Mouse (Mus musculus) liver, embryonic 11.5 days (tissue): Measurements from ENCODE around the gene Sh2d3c. TPM values are rescaled to one million over a fixed set of nuclear protein-coding genes. Genes with fewer than 3 reads are reported as not detected.

Experiments
- ATAC-seq: fragments of 200-750 bp; cut with Nextera tagmentation; replicated peaks from 2 replicates; pipeline ENCODE4 v1.8.0; 2017; ENCODE audit warnings: moderate number of reproducible peaks, mild to moderate bottlenecking, moderate TSS enrichment, moderate library complexity; ENCODE audit not compliant: low FRiP score
- DNase-seq: peaks from one replicate; pipeline ENCODE4 v3.0.0-alpha.2; 2017; ENCODE audit warnings: low spot score
- H3K27ac ChIP-seq: fragments of 300-500 bp; sonication (generic); 2 replicates; pipeline ENCODE4 v1.5.1; 2014; ENCODE audit warnings: mild to moderate bottlenecking, low read depth, low read length, control low read depth
- H3K27me3 ChIP-seq: fragments of 300-500 bp; sonication (generic); replicated peaks from 2 replicates; pipeline ENCODE4 v1.6.1; 2014; ENCODE audit warnings: low read length, mixed read lengths; ENCODE audit not compliant: control insufficient read depth, insufficient read depth
- H3K36me3 ChIP-seq: fragments of 300-500 bp; sonication (generic); 2 replicates; pipeline ENCODE4 v1.6.1; 2014; ENCODE audit warnings: mild to moderate bottlenecking, low read length, moderate library complexity, mixed read lengths; ENCODE audit not compliant: control insufficient read depth, insufficient read depth
- H3K4me1 ChIP-seq: fragments of 300-500 bp; sonication (generic); replicated peaks from 2 replicates; pipeline ENCODE4 v1.6.1; 2014; ENCODE audit warnings: low read length, mixed read lengths; ENCODE audit not compliant: control insufficient read depth, insufficient read depth
- H3K4me2 ChIP-seq: fragments of 300-500 bp; sonication (generic); 2 replicates; pipeline ENCODE4 v1.6.1; 2014; ENCODE audit warnings: mild to moderate bottlenecking, control low read depth, moderate library complexity
- H3K4me3 ChIP-seq: fragments of 300-500 bp; sonication (generic); 2 replicates; pipeline ENCODE4 v1.5.1; 2014; ENCODE audit warnings: low read depth, low read length, control low read depth
- H3K9ac ChIP-seq: fragments of 300-500 bp; sonication (generic); 2 replicates; pipeline ENCODE4 v1.6.1; 2014; ENCODE audit warnings: low read depth, low read length, control low read depth
- H3K9me3 ChIP-seq: fragments of 300-500 bp; sonication (generic); 2 replicates; pipeline ENCODE4 v1.6.1; 2016; ENCODE audit warnings: low read length, inconsistent platforms, mixed read lengths; ENCODE audit not compliant: control insufficient read depth
- WGBS: fragments of 180-500 bp; shearing (Covaris S2); extraction: QIAGEN DNeasy Blood & Tissue Kit; methylation state at CpG from one replicate; pipeline ENCODE4 v1.1.7; 2014; 5-methylcytosine and 5-hydroxymethylcytosine counted together
- polyA plus RNA-seq: library from polyadenylated mRNA; unstranded; fragments of >200 nt; fragmentation: Nextera tagmentation; extraction: Ambion mirVana; gene quantifications from 2 replicates; pipeline ENCODE4 v1.2.1, GENCODE M21; 2014

The Sh2d3c gene
- polyA plus RNA-seq = 13.4 and 14.2 TPM in 2 replicates

GRCm38 (mm10) chr2:32720681-32721229 is at the start of gene Sh2d3c:
Gene Sh2d3c, plus strand, starts transcription at chr2:32721055.
- WGBS = 29% methylated on average over 8 of the region's 8 CpGs

DNA sequence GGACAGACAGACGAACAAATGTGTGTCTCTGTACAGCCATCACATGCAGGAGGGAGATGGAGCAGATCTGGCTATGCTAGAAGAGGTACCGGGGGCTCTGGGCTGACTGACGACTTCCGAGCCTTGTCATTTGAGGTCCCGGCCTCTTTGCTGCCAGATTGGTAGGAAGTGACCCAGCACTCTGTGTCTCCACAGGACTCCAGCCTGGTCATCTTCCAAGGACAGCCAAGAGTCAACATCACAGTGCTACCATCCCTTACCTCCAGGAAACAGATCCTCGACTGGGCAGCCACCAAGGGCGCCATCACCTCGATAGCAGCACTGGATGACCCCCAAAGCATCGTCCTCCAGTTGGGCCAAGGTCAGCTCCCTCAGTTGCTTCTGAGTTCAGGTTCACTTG is 49.7 kb upstream of the Sh2d3c start:
- Histone ChIP-seq H3K4me1 (peaks cover 19% of the 10 kb centered on the region), H3K36me3 (peaks cover 7% of the 10 kb centered on the region)
- 82% methylated on average over 9 of the region's 9 CpGs for WGBS

More at GRCm38 (mm10) chr2:32720681-32721229, at the start of gene Sh2d3c:
- peak within 1 kb of the TSS; percentile 49 for H3K4me2 ChIP-seq
- H3K27ac ChIP-seq = peak within 1 kb of the TSS; percentile 59
- peaks cover 11% of the 10 kb centered on the region for H3K4me1 ChIP-seq
- H3K9ac ChIP-seq = peak within 1 kb of the TSS; percentile 34
- DNase-seq (no peak), ATAC-seq (no peak; the same call in 1 of the 2 replicates)
- no peaks in the 10 kb centered on the region for H3K27me3 ChIP-seq
- H3K9me3 ChIP-seq = no peaks in the 10 kb centered on the region; the same call in 1 of the 2 replicates
- no peaks in the 10 kb centered on the region for H3K36me3 ChIP-seq
- H3K4me3 ChIP-seq = peak within 1 kb of the TSS; percentile 33

GRCm38 (mm10) chr2:32671907-32672595 is 48.8 kb upstream of the Sh2d3c start:
- Histone ChIP-seq H3K9me3 (no peaks in the 10 kb centered on the region), H3K4me3 (no peak overlapping the region), H3K9ac (no peak overlapping the region), H3K27ac (no peak overlapping the region), H3K36me3 (peaks cover 7% of the 10 kb centered on the region), H3K4me2 (no peak overlapping the region), H3K4me1 (peaks cover 19% of the 10 kb centered on the region), H3K27me3 (no peaks in the 10 kb centered on the region)
- WGBS = 77% methylated on average over 9 of the region's 9 CpGs
- DNase-seq = no peak
- ATAC-seq = no peak

More for the DNA sequence above, 49.7 kb upstream of the Sh2d3c start:
- Histone ChIP-seq H3K4me3 (no peak overlapping the region), H3K4me2 (no peak overlapping the region), H3K27ac (no peak overlapping the region), H3K9ac (no peak overlapping the region), H3K27me3 (no peaks in the 10 kb centered on the region), H3K9me3 (no peaks in the 10 kb centered on the region)
- DNase-seq = no peak
- ATAC-seq = no peak

- Histone ChIP-seq H3K36me3 (peaks cover 9% of the 10 kb centered on the region), H3K27ac (no peak overlapping the region; the same call in 1 of the 2 replicates), H3K9ac (peak overlapping the region; percentile 34; the same call in 1 of the 2 replicates), H3K4me3 (no peak overlapping the region), H3K4me1 (peaks cover 19% of the 10 kb centered on the region), H3K9me3 (no peaks in the 10 kb centered on the region), H3K27me3 (no peaks in the 10 kb centered on the region), H3K4me2 (no peak overlapping the region)
- 73% methylated on average over 16 of the region's 16 CpGs for WGBS
- no peak for DNase-seq
- ATAC-seq = peak; percentile 60; the same call in 1 of the 2 replicates
Measured at GRCm38 (mm10) chr2:32673176-32673917, 47.5 kb upstream of the Sh2d3c start.

- H3K9ac ChIP-seq = no peak overlapping the region
- DNase-seq = no peak
- no peak overlapping the region for H3K27ac ChIP-seq
- no peak overlapping the region for H3K4me2 ChIP-seq
- H3K27me3 ChIP-seq = no peaks in the 10 kb centered on the region
- H3K36me3 ChIP-seq = peaks cover 13% of the 10 kb centered on the region
- peaks cover 11% of the 10 kb centered on the region for H3K4me1 ChIP-seq
- no peak overlapping the region for H3K4me3 ChIP-seq
- ATAC-seq = no peak
- H3K9me3 ChIP-seq = no peaks in the 10 kb centered on the region
- 83% methylated on average over 3 of the region's 3 CpGs for WGBS
Measured at GRCm38 (mm10) chr2:32676821-32677220, 44.0 kb upstream of the Sh2d3c start.

DNA sequence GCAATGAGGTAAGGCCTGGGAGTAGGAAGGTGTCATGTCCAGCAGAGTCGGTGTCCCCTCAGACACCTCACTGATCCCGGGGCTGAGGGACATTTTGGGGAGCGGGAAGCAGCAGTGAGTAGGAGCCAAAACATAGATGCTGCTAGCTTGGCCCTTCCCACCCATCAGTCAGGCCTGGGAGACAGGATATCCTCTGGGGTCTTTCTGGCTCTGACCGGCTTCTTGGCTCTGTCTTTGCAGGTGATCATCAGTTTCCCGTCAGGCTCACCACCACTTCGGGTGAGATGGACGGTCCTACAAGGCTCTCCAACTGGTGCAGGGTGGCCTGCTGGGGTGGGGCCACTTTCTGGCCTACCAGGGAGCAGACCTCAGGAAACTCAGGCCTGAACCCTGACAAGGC is 43.2 kb upstream of the Sh2d3c start:
- 90% methylated on average over 7 of the region's 7 CpGs for WGBS
- Histone ChIP-seq H3K27ac (no peak overlapping the region), H3K9me3 (no peaks in the 10 kb centered on the region), H3K27me3 (no peaks in the 10 kb centered on the region), H3K9ac (no peak overlapping the region), H3K4me2 (no peak overlapping the region), H3K36me3 (peaks cover 17% of the 10 kb centered on the region), H3K4me1 (peaks cover 11% of the 10 kb centered on the region), H3K4me3 (no peak overlapping the region)
- DNase-seq (no peak), ATAC-seq (no peak)

DNA sequence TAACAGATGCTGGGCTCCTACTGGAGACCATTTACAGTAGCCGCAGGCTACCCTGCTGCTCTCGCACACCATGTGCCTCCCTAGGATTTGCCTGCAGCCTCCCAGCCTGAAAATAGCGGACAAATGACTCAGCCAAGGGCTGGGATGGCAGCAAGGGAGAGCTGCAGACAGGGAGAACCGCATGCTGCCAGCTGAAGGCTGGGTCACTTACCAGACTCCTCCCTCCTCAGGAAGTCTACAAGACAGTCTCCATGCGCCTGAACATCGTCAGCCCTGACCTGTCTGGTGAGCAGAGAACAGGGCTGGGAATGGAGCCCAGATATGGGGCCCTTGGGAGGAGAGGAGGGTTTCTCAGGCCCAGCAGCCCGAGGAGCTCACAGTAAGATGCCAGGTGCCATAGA is 40.8 kb upstream of the Sh2d3c start:
- DNase-seq = no peak
- Histone ChIP-seq H3K4me3 (no peak overlapping the region), H3K4me2 (no peak overlapping the region), H3K4me1 (0 out of 2 replicates have a peak, but pooled peaks cover 2% of the 10 kb centered on the region), H3K27me3 (no peaks in the 10 kb centered on the region), H3K27ac (no peak overlapping the region), H3K36me3 (peaks cover 38% of the 10 kb centered on the region), H3K9ac (no peak overlapping the region), H3K9me3 (no peaks in the 10 kb centered on the region)
- ATAC-seq = no peak
- 65% methylated on average over 7 of the region's 7 CpGs for WGBS

GRCm38 (mm10) chr2:32680961-32681650 is 39.7 kb upstream of the Sh2d3c start:
- no peak for ATAC-seq
- H3K36me3 ChIP-seq = peaks cover 42% of the 10 kb centered on the region

More at GRCm38 (mm10) chr2:32680961-32681650, 39.7 kb upstream of the Sh2d3c start:
- no peak overlapping the region for H3K4me2 ChIP-seq
- H3K27ac ChIP-seq = no peak overlapping the region
- WGBS = 92% methylated on average over 19 of the region's 19 CpGs
- DNase-seq = no peak
- no peak overlapping the region for H3K9ac ChIP-seq
- no peak overlapping the region for H3K4me3 ChIP-seq
- H3K27me3 ChIP-seq = no peaks in the 10 kb centered on the region
- H3K4me1 ChIP-seq = 0 out of 2 replicates have a peak, but pooled peaks cover 2% of the 10 kb centered on the region
- H3K9me3 ChIP-seq = no peaks in the 10 kb centered on the region
